Mouse (Mus musculus) forebrain, embryonic 16.5 days (tissue): ENCODE measurements around the gene Kirrel3. TPM values are rescaled to one million over a fixed set of nuclear protein-coding genes. Genes with fewer than 3 reads are reported as not detected.

ENCODE experiments used
- ATAC-seq: fragments of 200-750 bp; cut with Nextera tagmentation; 2 replicates; pipeline ENCODE4 v1.8.0; 2017; ENCODE audit warnings: mild to moderate bottlenecking, moderate library complexity
- H3K27ac ChIP-seq: fragments of 300-500 bp; sonication (generic); 2 replicates; pipeline ENCODE4 v1.5.1; 2014; ENCODE audit warnings: low read length, control low read depth
- H3K27me3 ChIP-seq: fragments of 300-500 bp; sonication (generic); replicated peaks from 2 replicates; pipeline ENCODE4 v1.6.1; 2014; ENCODE audit warnings: low read length; ENCODE audit not compliant: control insufficient read depth, insufficient read depth
- H3K36me3 ChIP-seq: fragments of 300-500 bp; sonication (generic); 2 replicates; pipeline ENCODE4 v1.6.1; 2014; ENCODE audit not compliant: control insufficient read depth, insufficient read depth
- H3K4me1 ChIP-seq: fragments of 300-500 bp; sonication (generic); replicated peaks from 2 replicates; pipeline ENCODE4 v1.6.1; 2014; ENCODE audit warnings: low read length; ENCODE audit not compliant: control insufficient read depth, insufficient read depth
- H3K4me2 ChIP-seq: fragments of 300-500 bp; sonication (generic); 2 replicates; pipeline ENCODE4 v1.6.1; 2014; ENCODE audit warnings: mild to moderate bottlenecking, low read length, control low read depth
- H3K4me3 ChIP-seq: fragments of 300-500 bp; sonication (generic); replicated peaks from 2 replicates; pipeline ENCODE4 v1.5.1; 2014; ENCODE audit warnings: mild to moderate bottlenecking, low read length, control low read depth
- H3K9ac ChIP-seq: fragments of 300-500 bp; sonication (generic); replicated peaks from 2 replicates; pipeline ENCODE4 v1.6.1; 2014; ENCODE audit warnings: low read depth, low read length, control low read depth
- H3K9me3 ChIP-seq: fragments of 300-500 bp; sonication (generic); 2 replicates; pipeline ENCODE4 v1.6.1; 2016; ENCODE audit warnings: low read length; ENCODE audit not compliant: control insufficient read depth
- WGBS: fragments of 180-500 bp; shearing (Covaris S2); extraction: QIAGEN DNeasy Blood & Tissue Kit; methylation state at CpG from one replicate; pipeline ENCODE4 v1.1.7; 2014; 5-methylcytosine and 5-hydroxymethylcytosine counted together
- polyA plus RNA-seq: library from polyadenylated mRNA; unstranded; fragments of >200 nt; fragmentation: Nextera tagmentation; extraction: Ambion mirVana; gene quantifications from 2 replicates; pipeline ENCODE4 v1.2.1, GENCODE M21; 2015

The Kirrel3 gene
- polyA plus RNA-seq, 1 experiment from 2014 or later, result 62.7 TPM

DNA sequence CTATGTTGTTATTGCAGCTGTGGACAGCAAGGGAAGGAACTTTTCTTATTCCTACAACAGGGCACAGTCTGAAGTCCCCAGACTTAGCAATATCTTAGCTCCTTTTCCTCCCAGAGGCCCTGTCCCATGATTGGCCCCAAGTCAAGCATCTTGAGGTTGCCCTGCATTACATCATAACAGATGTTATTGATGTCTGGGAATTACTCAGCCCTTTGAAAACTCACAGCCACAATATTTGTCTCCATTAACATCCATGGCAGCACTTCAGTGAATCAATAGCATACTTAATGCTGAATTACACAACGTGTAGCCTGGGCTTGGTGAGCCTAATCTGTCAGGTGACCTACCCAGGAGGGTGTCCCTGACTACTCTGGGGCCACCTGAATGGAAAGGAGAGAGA lies 360.7 kb downstream of the Kirrel3 start:
- H3K4me2 ChIP-seq, result no peak overlapping the region
- H3K4me1 ChIP-seq, result peaks cover 7% of the 10 kb centered on the region; the same call in 1 of the 2 replicates
- no peak overlapping the region for H3K4me3 ChIP-seq
- no peak overlapping the region for H3K9ac ChIP-seq
- ATAC-seq, result no peak
- H3K36me3 ChIP-seq, result no peaks in the 10 kb centered on the region
- no peaks in the 10 kb centered on the region for H3K27me3 ChIP-seq
- no peak overlapping the region for H3K27ac ChIP-seq
- WGBS, result 32% methylated on average over 1 of the region's 1 CpGs
- H3K9me3 ChIP-seq, result no peaks in the 10 kb centered on the region

DNA sequence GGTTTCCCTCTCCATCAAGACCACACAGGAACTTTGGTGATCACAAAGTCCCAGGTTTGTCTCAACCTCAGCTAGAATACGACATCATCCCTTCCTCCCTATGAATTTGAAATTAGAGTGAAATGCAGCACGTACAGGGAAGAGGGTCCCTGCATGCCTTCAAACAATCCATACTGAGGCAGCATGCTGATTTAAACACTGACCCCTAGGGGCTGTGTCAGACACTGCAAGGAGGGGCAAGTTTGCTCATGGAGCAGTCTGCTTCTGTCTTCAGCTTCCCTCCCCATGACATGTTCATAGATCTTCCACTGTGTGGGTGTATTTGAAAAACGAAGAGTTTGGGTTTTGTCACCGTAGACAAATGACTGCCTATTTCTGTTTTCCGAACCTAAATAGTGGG lies 362.0 kb downstream of the Kirrel3 start:
- no peak overlapping the region for H3K27ac ChIP-seq
- 57% methylated on average over 5 of the region's 5 CpGs for WGBS
- no peaks in the 10 kb centered on the region for H3K27me3 ChIP-seq
- no peaks in the 10 kb centered on the region for H3K36me3 ChIP-seq
- no peak overlapping the region for H3K9ac ChIP-seq
- H3K4me2 ChIP-seq, result no peak overlapping the region
- no peaks in the 10 kb centered on the region for H3K9me3 ChIP-seq
- H3K4me1 ChIP-seq, result no peaks in the 10 kb centered on the region
- no peak overlapping the region for H3K4me3 ChIP-seq
- no peak for ATAC-seq

DNA sequence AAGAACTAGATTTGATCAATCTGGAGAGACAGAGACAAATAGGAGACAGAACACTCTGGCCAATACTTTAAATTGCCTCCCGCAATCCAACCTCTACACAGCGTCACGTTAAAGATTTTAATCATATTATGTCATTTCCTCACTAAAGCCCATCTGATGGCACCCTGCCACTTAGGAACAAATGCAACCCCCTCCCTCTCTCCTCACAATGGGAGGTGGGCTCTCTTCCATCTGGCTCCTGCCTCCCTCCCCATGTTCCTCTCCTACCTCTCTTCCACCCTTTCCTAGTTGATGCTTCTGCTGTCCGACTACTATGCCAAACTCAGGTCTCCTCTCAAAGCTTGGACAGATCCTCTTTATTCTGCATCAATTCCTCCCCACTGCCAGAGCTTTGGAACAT lies 365.4 kb downstream of the Kirrel3 start:
- H3K27me3 ChIP-seq, result no peaks in the 10 kb centered on the region
- no peaks in the 10 kb centered on the region for H3K36me3 ChIP-seq
- 79% methylated on average over 4 of the region's 4 CpGs for WGBS
- H3K9ac ChIP-seq, result no peak overlapping the region
- H3K4me3 ChIP-seq, result no peak overlapping the region
- H3K4me1 ChIP-seq, result no peaks in the 10 kb centered on the region
- no peak overlapping the region for H3K4me2 ChIP-seq
- H3K27ac ChIP-seq, result no peak overlapping the region
- H3K9me3 ChIP-seq, result no peaks in the 10 kb centered on the region
- ATAC-seq, result no peak

DNA sequence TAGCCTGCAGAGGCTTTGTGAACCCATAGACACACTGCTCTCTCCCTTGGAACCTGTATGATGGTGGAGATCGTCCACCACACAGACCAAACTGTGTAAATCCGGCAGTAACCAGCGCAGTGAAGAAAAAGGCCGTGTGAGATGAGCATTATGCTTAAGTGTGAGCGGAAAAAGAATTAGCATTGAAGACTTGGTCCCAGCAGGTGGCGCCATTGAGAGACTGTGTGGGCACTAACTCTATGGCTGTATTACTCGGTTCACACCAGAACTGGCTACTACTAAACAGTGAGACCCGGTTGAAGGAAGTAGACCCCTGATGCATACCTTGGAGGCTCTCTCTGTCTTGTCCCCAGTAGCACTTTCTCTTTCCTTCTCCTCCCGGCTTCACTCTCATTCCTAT lies 371.9 kb downstream of the Kirrel3 start:
- Histone ChIP-seq H3K27me3 (no peaks in the 10 kb centered on the region), H3K9ac (no peak overlapping the region), H3K27ac (no peak overlapping the region), H3K4me2 (no peak overlapping the region), H3K9me3 (no peaks in the 10 kb centered on the region), H3K36me3 (no peaks in the 10 kb centered on the region), H3K4me3 (no peak overlapping the region), H3K4me1 (no peaks in the 10 kb centered on the region)
- ATAC-seq, result no peak
- WGBS, result 60% methylated on average over 9 of the region's 9 CpGs

DNA sequence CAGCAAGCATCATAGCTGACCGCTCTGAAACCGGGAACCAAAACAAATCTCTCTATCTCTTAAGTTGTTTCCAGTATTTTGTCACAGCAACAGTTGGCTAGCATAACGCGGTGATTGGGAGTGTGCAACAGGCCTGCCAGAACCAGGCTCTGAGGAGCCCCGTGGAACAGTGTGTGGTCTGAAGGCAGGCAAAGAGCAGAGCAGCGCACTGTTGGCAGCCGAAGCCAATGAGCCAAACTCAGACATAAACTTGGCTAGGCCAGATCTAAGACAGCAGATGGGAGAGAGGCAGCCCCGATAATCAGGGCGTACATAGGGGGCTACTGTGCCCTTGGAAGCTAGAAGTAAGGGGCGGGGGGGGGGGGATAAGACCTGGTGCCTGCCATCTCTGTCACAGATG lies 372.4 kb downstream of the Kirrel3 start:
- Histone ChIP-seq H3K27ac (no peak overlapping the region), H3K4me2 (no peak overlapping the region), H3K4me1 (no peaks in the 10 kb centered on the region), H3K27me3 (no peaks in the 10 kb centered on the region), H3K9ac (no peak overlapping the region), H3K4me3 (no peak overlapping the region), H3K9me3 (no peaks in the 10 kb centered on the region), H3K36me3 (no peaks in the 10 kb centered on the region)
- ATAC-seq, result no peak
- 74% methylated on average over 10 of the region's 10 CpGs for WGBS

DNA sequence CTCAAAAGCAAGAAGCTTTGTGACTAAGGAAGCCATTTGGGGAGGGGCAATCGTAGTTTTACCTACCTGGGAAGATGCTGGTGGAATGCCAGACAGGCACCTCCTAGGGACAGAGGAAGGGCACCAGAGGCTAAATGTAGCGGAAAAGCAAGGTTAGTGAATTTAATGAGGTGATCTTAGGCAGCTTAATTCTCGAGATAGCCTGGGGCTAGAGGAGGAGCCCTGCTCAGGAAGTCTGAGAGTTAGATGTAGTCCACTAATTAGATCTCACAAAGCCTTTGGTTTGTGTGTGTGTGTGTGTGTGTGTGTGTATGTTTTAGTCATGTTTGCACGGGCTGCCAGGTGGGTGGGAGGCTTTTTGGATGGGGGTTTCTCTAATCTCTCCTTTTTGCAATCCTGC lies 375.2 kb downstream of the Kirrel3 start:
- Histone ChIP-seq H3K36me3 (no peaks in the 10 kb centered on the region), H3K27ac (no peak overlapping the region), H3K9ac (no peak overlapping the region), H3K27me3 (no peaks in the 10 kb centered on the region), H3K4me2 (no peak overlapping the region), H3K4me1 (no peaks in the 10 kb centered on the region), H3K4me3 (no peak overlapping the region), H3K9me3 (no peaks in the 10 kb centered on the region)
- WGBS, result 27% methylated on average over 4 of the region's 4 CpGs
- no peak for ATAC-seq

DNA sequence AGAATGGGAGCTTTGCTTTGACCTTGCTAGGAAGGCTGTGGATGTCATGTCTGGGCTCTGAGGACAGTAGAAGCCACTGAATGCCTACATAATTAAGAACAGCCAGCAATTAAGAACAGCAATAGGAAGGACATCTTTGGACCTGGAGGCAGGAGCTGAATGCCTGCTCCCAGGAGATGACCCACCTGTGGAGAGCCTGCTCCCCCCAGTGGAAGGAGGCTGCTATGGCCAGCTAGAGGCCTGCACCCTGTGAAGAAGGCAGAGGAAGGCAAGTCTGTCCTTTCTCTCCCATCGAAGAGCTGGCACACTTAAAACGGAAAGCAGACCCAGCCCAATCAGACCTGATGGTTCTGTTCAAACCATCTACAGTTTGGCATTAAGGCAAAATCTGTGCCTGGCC lies 376.1 kb downstream of the Kirrel3 start:
- Histone ChIP-seq H3K27ac (no peak overlapping the region), H3K27me3 (no peaks in the 10 kb centered on the region), H3K4me2 (no peak overlapping the region), H3K9me3 (no peaks in the 10 kb centered on the region), H3K4me3 (no peak overlapping the region), H3K9ac (no peak overlapping the region), H3K36me3 (no peaks in the 10 kb centered on the region), H3K4me1 (no peaks in the 10 kb centered on the region)
- 55% methylated on average over 2 of the region's 2 CpGs for WGBS
- peak; percentile 67 for ATAC-seq

DNA sequence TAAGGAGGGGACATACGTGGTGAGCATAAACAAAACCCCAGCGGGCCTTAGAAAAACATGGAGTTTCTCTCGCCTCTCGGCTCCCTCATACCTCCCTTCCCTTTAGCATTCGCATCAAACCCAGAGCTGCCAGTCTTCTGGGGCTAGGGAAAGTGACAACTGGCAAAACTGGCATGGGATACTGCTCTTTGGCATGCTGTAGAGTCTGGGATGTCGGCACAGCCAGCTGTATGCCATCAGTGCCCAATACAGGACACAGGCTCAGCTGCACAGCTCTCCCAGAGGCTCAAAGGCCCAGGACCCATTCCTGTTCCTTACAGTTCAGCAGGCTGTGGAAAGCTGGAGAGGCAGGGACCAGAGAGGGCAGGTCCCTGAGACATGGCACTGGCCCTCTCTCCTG lies 379.9 kb downstream of the Kirrel3 start:
- H3K4me3 ChIP-seq, result no peak overlapping the region
- H3K4me2 ChIP-seq, result no peak overlapping the region
- 86% methylated on average over 6 of the region's 6 CpGs for WGBS

DNA sequence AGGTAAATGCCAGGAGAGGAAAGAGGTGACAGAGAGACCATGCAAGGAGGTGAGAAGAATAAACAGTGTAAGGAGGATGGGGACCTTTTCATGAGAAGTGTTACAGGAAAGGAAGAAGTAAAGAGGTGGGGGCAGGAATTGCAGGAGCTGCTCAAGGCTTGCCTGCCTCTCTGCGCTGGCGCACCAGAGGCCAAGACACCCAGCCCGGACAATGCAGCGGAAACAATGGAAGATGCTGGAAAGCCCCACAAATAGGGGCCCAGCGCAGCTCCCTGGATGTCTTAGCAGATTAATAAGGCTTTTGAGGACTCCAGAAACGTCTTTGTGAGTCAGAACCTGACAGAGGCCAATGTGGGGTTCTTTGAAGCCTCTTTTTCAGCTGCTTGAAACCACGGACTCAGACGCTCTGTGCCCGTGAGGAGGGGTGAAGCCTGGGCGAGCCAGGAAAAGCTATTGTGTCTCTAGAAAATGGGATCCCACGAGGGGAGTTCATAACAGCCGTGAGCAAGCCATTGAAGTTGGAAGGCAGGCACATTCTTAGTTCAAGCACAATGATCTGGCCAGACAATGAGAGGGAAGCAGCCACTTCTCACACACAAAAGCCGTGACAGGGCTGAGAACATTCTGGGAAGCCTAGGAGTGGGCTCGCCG lies 385.7 kb downstream of the Kirrel3 start:
- Histone ChIP-seq H3K4me3 (no peak overlapping the region), H3K27me3 (no peaks in the 10 kb centered on the region), H3K9ac (no peak overlapping the region), H3K4me1 (peaks cover 9% of the 10 kb centered on the region), H3K27ac (no peak overlapping the region), H3K36me3 (no peaks in the 10 kb centered on the region), H3K4me2 (no peak overlapping the region), H3K9me3 (no peaks in the 10 kb centered on the region)
- ATAC-seq, result peak; percentile 23; the same call in 1 of the 2 replicates
- WGBS, result 10% methylated on average over 15 of the region's 15 CpGs

More for the DNA sequence above, 379.9 kb downstream of the Kirrel3 start:
- H3K4me1 ChIP-seq, result no peaks in the 10 kb centered on the region
- H3K9me3 ChIP-seq, result no peaks in the 10 kb centered on the region
- H3K27ac ChIP-seq, result no peak overlapping the region
- H3K9ac ChIP-seq, result no peak overlapping the region
- no peaks in the 10 kb centered on the region for H3K36me3 ChIP-seq
- ATAC-seq, result no peak
- H3K27me3 ChIP-seq, result no peaks in the 10 kb centered on the region

DNA sequence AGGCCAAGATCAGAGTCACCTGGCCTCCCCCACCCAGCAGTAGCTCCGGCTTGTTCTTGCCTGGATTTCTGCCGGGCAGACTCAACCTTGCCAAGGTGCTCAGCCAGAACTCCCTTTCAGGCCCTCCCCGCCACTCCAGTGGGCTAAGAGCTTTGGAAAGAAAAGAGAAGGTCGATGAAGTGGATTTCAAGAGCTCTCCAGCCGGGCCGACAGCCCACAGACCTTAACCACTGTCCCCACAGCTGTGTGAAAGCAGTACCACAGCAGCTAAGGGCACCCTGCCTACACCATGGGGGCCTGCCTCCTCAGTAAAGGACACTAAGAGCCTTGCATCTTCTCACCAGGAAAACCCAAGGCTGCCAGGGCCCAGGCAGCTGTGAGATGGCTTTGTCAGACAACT lies 389.5 kb downstream of the Kirrel3 start:
- 64% methylated on average over 6 of the region's 6 CpGs for WGBS
- no peak for ATAC-seq
- H3K4me3 ChIP-seq, result no peak overlapping the region
- no peaks in the 10 kb centered on the region for H3K27me3 ChIP-seq
- no peak overlapping the region for H3K27ac ChIP-seq
- no peaks in the 10 kb centered on the region for H3K36me3 ChIP-seq
- H3K4me1 ChIP-seq, result peaks cover 9% of the 10 kb centered on the region
- no peak overlapping the region for H3K4me2 ChIP-seq
- no peak overlapping the region for H3K9ac ChIP-seq
- H3K9me3 ChIP-seq, result no peaks in the 10 kb centered on the region
